Mouse (Mus musculus): Measurements from ENCODE around the gene Utp18. TPM values are rescaled to one million over a fixed set of nuclear protein-coding genes. Genes with fewer than 3 reads are reported as not detected.
"Not testable (repeated sequence)": the region's sequence is repeated elsewhere in the genome, so short reads cannot be mapped to it uniquely, and the experiment has no call there.

Gene Utp18
- total RNA-seq (2014; fragmentation: Nextera tagmentation) (19.3 and 29.2 TPM in 2 replicates), total RNA-seq (2017) (61.3 and 64.2 TPM in 2 replicates)

GRCm38 (mm10) chr11:93885572-93886410 is at the start of gene Utp18, which contains the start of gene Mbtd1:
TSS of gene Utp18 (minus strand) at chr11:93885766.
TSS of gene Mbtd1 (plus strand) at chr11:93885852.
- peak; percentile 75 for ATAC-seq (replicated peaks; ENCODE audit: poor library complexity, severe bottlenecking)

DNA sequence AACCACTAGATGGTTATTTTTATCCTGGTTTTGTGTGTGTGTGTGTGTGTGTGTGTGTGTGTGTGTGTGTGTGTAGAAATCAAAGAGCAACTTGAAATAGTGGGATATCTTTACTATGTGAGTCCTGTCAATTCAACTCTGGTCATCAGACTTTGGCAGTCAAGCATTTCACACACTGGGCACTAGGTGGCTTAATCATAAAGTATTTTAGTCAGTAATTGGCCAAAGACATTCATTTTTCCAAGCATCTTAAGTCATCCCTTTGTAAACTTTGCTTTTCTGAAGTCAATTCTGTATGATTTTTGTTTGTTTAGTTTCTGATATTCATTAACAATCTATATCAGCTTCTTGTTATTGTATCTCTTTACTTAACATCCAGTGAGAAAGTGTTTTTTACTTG is 43.5 kb upstream of the Utp18 start:
- no peak for ATAC-seq (replicated peaks; ENCODE audit: poor library complexity, severe bottlenecking)

GRCm38 (mm10) chr11:93915019-93915418 is 29.5 kb upstream of the Utp18 start:
- ATAC-seq (replicated peaks; ENCODE audit: poor library complexity, severe bottlenecking), result not testable (repeated sequence)

DNA sequence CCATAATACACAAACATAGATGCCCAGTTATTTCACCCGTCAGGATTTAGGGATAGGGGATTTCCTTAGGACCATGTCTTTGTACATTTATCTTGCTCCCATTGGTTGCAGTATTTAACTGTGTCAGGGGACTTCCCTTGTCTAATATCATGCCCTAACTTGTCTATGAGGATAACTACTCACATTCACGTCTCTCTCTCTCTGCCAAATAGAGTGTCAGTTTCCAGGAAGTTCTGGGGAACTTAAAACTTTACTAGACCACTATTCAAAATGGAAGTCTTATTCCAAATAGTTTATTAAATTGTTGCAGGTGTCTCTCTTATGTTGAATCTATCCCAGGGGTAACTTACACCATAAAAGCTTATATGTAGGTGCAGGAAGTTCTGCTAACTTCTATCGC is 26.0 kb upstream of the Utp18 start:
- no peak for ATAC-seq (replicated peaks; ENCODE audit: poor library complexity, severe bottlenecking)

DNA sequence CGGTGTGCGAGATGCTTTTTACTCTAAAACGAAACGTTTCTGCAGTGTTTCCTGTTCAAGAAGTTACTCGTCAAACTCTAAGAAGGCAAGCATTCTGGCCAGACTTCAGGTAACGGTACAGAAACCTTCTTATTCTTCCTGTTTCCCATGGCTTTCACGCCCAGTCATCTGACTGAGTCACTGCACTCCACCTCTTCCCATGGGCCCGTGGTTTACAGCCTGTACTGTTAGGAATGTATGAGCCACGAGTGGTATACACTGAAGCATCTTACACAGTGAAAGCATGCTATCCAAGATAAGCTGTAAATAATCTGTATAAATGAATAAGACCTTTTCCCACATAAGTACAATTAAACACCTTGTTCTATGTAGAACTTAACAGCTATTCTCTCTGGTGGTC is 23.3 kb upstream of the Utp18 start:
- no peak for ATAC-seq (replicated peaks; ENCODE audit: poor library complexity, severe bottlenecking)

GRCm38 (mm10) chr11:93907839-93908238 is 22.3 kb upstream of the Utp18 start:
- peak; percentile 67 for ATAC-seq (replicated peaks; ENCODE audit: poor library complexity, severe bottlenecking)

GRCm38 (mm10) chr11:93906834-93907233 is 21.3 kb upstream of the Utp18 start:
- ATAC-seq (replicated peaks; ENCODE audit: poor library complexity, severe bottlenecking), result no peak

DNA sequence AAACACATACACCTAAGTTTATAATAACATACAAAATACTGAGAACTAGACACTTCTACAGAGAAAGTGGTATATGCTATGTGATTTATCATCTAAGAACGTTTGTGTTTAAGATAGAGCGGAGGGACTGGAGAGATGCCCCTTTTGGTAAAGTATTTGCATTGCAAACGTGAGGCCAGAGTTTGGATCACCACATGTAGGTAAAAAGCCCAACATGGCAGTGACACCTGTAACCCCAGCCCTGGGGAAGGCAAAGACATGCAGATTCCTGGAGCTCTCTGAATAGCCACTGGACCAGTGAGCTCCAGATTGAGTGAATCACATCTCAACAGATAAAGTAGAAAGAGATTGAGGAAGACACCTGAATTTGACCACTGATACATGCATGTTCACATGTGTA is 12.2 kb upstream of the Utp18 start:
- no peak for ATAC-seq (replicated peaks; ENCODE audit: poor library complexity, severe bottlenecking)

DNA sequence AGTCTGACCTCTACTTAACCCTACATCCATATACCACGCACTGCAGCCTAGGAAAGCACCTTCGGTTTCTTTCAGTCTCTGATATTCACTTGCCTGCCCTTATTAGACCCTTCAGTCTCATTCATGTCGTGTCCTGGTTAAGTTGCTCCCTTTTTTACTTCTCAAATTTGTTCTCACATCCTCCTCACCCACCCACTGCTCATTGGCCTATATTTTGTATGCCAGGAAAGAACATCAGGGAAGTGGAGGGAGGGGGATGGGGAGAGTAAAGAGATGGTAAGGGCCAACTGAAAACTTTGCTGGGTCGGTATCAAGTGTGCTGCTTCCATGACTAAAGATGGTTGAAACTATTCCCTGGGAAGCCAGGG is 1.5 kb upstream of the Utp18 start:
- peak; percentile 31 for ATAC-seq (replicated peaks; ENCODE audit: poor library complexity, severe bottlenecking)

DNA sequence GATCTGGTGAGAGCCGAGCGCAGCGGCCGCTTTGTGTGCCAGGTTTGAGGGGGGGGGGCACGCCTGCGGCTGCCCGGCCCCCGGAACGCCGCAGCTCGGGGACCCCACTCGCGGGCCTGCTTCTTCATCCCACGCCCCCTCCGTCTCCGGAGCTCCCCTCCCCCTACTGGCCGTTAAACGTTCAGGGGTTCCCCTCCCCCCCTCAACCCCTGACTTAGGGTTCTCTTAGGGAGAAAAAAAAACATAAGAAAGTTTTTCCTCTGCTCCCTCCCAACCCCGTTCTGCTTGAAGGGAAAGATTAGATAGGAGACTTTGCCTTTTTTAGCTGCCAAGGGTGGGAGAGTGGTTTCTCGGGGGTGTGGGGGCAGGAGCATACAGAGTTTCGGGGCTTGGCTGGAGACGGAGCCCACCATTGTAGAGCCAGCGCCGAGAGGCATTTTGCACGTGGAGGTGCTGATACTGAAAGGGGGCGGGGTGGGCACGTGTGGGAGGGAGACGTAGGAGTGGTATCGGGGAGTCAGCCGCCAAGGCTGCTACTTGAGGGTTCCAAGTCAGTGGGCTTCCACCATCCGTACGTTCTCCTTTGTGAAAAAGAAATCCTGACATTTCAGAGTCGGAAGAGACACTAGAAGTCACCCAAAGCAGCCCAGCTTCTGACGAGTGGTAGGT is 979 bp upstream of the Utp18 start:
- peak; percentile 21 for ATAC-seq (replicated peaks; ENCODE audit: poor library complexity, severe bottlenecking)

DNA sequence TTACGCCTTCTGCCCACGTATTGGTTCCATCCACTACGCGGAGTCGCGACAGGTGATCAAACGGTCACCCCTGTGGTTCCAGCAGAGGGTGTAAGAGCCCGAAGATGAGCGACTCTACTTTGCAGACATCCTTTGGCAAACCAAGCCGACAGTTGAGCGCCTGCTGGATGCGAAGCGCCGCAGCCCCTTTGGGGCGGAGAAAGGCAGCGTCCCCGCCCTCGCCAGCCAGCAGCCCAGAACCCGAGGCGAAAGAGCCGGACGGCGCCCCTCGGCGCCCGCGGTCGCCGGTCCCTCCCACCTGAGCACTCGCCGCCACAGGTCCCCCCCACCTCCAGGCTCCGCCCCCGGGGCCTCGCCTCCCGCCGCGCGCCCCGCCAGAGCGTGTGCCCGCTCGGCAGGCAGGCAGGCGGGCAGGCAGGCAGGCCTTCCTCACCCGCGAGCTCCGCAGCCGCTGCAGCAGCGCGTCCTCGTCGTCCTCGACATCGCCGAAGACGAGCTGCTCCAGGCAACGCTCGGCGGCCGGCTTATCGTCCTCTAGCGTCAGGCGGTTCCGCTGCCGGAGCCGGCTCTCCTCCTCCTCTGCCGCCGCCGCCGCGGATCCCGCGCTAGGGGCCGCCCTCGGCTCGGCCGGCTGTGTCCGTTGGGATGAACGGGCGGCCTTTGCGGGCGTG is 530 bp downstream of the Utp18 start:
- peak; percentile 39 for ATAC-seq (replicated peaks; ENCODE audit: poor library complexity, severe bottlenecking)

GRCm38 (mm10) chr11:93884068-93884467 is 1.5 kb downstream of the Utp18 start:
- ATAC-seq (replicated peaks; ENCODE audit: poor library complexity, severe bottlenecking), result no peak

DNA sequence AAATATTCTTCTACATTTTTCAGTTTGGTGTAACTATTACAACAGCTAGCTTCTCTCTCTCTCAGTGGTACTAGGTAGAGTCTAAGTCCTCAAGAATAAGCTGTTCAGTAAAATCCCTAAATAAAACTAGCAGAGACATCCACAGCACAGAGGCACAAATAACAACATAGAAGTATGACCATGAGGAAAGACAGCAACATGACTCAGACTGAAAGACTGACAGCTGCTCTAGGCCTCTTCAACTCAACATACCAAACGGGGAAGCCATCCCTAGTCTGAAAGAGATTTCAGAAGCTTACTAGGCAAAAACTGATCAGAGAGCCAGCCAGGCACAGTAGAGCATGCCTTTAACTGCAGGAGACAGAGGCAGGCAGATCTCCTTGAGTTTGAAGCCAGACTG is 22.9 kb downstream of the Utp18 start:
- no peak for ATAC-seq (replicated peaks; ENCODE audit: poor library complexity, severe bottlenecking)

DNA sequence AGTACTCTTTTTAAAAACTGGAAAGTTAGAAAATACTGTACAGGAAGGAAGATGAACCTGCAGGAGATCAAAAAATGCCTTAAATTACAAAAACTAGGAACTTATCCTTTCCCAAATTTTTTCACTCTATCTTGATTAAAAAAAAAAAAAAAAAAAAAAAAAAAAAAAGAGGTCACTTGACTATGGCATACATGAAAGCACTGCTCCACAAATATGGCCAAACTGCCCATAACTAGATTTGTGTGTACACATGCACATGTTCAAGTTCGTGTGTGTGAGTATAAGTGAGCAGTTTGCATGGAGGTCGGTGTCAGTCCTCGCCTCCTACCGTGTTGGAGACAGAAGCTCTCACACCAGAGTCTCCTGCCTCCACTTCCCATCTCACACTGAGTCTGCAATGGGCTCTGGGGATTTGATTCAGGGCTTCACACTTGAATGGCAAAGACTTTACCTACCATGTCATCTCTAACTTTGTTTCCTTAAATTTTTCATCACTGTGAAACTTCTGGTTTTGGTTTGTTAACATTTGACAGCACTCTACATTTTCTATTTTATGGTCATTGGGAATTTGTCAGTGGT is 23.4 kb downstream of the Utp18 start:
- ATAC-seq (replicated peaks; ENCODE audit: poor library complexity, severe bottlenecking), result no peak

DNA sequence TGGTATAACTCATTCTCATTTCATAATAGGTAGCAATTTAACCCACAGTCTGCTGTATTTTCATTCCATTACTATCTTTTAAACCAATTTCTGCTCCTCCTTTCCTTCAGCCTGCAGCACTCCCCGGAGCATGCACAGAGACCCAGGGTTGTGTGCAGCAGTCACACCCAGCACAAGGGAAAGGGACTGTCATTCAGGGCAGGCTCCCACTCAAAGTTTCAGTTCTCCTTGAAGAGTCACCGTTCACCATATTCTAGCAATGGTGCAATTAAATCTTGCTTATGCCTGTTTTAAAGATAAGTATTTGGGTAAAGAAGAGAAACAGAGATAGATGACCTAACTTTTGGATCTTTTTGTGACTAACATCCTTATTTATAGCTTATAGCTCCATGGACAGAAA is 24.4 kb downstream of the Utp18 start:
- ATAC-seq (replicated peaks; ENCODE audit: poor library complexity, severe bottlenecking), result peak; percentile 78

- ATAC-seq (replicated peaks; ENCODE audit: poor library complexity, severe bottlenecking), result no peak
Observed at GRCm38 (mm10) chr11:93860540-93861172, 24.9 kb downstream of the Utp18 start.

- ATAC-seq (replicated peaks; ENCODE audit: poor library complexity, severe bottlenecking), result peak; percentile 71
Observed at GRCm38 (mm10) chr11:93856284-93856955, 29.1 kb downstream of the Utp18 start.

DNA sequence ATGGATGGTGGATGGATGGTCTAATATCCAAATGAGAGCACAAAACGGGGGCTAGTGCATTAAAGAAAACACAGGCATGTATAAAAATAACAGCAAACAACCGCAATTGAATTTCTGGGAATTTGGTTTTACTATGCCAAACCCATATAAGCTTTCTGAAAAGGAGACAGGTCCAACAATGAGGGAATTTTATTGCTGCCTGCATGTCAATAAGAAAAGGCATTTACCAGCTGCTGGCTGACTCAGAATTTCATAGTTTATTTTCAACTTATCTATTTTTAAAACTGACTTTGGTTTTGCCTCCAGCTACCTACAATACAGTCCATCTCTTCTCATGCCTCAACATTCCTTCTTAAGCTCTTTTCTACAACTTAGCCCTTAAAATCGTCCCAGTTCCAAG is 33.0 kb downstream of the Utp18 start:
- no peak for ATAC-seq (replicated peaks; ENCODE audit: poor library complexity, severe bottlenecking)

- ATAC-seq (replicated peaks; ENCODE audit: poor library complexity, severe bottlenecking), result no peak
Observed at GRCm38 (mm10) chr11:93847342-93847741, 38.2 kb downstream of the Utp18 start.

GRCm38 (mm10) chr11:93835800-93836199 is 49.8 kb downstream of the Utp18 start:
- no peak for ATAC-seq (replicated peaks; ENCODE audit: poor library complexity, severe bottlenecking)
